Mouse (Mus musculus) regulatory T cell (primary cell): ENCODE data around the gene Sorbs2.

Experiments
- in situ Hi-C: fragments of 300-600 bp; cut with MboI, MseI; formaldehyde crosslinking; loops from one replicate; pipeline ENCODE4 v1.15.1; 2025; ENCODE audit warnings: high pct_unique_total_duplicates

Gene Sorbs2

DNA sequence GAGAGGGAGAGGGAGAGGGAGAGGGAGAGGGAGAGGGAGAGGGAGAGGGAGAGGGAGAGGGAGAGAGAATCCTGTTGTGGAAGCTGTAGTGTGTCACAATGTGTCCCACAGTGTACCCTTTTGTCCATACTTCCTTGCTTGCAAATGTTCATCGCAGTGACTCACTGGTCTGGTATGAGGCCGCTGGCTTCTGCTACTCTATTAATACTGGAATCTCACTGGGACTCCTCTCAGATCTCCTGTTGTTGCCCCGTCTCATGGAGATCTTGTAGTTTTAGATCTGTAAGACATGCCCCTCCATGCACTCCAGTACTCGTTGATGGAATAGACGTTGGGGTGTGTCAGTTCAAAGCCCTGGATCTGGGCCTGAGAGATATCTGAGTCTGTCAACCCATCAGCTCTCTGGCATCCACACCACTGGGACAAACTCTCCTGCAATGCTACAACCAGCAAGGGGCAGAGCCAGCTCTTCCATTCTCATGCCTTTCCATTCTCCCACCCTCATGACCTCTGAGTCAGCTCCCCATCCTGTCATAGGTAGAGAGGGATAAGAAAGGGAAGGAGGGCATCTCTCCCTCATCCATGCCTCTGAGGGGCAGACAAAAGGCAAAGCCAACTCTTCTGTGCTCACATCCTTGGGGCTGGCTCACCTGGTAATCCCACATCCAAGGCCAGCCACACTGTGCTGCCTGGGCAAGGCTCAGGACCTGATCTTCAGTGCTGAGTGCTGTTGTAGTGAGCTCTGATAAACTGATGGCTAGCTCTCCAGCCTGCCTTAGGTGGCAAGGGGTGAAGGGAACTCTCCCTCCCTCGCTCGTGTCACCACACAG is 72.3 kb downstream of the Sorbs2 start:
- in situ Hi-C loops: no loop called here

DNA sequence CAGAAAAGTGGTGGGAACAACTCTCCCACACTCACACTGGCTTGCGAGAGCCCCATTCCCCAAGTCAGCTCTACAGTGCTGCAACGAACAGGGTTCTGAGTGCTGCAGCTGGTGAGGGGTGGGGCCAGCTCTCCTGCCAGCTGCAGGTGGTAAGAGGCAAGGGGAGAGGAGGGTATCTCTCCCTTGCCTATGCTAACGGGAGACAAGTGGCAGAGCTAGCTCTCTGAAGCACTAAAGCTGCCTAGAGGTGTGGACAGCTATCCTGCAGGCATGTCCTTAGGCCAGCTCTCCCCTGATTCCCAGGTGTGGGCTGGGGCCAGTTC is 72.9 kb downstream of the Sorbs2 start:
- in situ Hi-C loops: no loop called here

DNA sequence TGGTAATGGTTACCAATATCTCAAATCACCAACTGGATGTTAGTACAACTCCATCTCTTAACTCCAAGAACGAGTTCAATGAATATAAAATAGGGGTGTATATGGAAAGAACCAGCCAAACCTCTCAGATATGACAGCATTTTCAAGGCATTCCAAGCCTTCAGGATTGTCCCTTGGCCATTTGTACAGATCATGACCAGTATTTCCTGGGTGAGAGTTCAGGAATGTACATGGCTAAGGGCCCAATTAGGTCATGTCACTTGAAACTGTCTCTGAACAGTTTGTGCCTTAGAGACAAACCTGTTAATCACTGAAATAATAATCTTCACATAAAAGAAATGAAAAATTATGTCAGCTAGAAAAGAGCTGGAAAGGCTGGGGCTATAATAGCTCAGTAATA is 76.3 kb downstream of the Sorbs2 start:
- in situ Hi-C loops: no loop called here

DNA sequence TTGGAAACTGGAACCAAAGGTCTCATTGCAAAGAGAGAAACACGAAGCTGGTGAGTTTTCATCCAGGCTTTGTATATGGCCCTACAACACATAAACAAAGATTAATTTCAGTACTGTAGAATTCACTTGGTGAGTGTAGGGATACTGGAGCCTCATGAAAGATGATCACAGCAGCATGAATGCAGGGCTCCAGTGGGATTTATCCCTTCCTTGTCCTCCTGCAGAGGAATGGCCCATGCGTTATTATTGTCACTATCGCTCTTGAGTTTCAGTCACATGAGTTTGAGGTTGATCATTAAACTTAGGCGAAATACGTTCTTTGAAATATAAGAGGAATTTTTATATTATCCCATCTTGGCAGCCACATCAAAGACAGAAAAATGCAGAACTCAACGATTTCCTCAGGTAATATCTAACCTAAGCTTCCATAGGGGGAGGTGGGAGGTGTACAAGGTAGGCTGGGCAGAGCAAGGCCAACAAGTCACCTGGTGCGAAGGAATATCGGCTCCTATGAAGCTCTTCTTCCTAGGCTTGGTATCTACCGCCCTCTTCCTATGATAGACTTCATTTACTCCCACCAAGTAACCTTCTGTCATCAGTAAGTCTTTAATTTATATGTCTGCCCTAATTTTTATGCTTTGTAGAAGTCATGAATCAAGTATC is 76.9 kb downstream of the Sorbs2 start:
- in situ Hi-C loops: no loop called here

DNA sequence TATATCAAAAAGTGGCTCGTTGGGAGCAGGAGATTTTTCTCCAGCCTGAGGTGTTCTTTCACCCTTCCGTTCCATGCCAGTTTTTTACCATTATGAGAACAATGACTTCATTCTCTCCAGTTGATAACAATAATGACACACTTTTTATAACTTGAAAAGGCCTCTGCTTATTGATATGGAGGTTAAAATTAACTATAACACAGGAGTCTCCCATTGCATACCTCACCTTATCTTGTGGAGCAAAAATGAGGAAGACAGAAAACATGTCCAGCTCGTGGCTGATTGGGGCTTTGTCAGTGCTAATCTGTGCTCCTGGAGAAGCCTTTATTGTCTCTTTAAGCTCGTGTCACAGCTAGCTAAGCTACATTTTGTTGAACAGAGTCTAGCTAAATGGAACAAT is 77.6 kb downstream of the Sorbs2 start:
- in situ Hi-C loops: no loop called here

DNA sequence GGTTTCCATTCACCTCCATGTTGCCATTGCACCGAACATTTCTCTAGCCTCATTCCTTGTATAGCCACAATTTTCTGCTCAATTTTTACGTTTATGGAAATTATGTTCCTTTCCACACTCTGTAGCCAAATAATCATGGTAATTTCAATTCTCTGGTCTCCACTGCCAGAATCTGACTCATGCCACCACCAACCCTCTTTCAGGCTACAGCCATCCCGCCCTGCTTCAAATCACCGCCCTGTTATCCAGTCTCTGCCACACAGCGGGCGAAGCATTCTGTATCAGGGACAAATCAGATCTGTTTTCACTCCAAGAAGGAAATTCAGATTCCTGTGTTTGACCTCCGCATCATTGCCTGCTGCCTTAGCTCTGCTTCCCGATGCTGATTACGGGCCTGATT is 79.4 kb downstream of the Sorbs2 start:
- in situ Hi-C loops: no loop called here

DNA sequence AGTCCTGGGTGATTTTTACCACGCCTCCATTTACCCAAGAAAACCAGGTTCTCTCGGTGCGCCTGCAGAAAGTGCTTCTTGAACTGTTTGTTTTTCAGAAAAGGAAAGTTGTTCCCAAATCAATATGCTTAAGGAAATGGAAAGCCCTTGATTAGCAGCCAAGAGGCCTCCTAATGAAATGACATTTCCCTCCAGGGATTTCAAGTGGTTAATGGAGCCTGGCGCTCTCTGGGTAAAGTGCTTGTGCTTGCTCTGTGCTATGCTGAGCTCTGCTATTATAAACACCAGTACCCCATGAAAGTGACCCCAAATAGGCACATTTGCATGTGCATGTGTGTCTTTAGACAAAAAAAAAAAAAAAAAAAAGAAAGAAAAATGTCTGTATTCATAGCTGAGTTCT is 84.3 kb downstream of the Sorbs2 start:
- in situ Hi-C loops: no loop called here

DNA sequence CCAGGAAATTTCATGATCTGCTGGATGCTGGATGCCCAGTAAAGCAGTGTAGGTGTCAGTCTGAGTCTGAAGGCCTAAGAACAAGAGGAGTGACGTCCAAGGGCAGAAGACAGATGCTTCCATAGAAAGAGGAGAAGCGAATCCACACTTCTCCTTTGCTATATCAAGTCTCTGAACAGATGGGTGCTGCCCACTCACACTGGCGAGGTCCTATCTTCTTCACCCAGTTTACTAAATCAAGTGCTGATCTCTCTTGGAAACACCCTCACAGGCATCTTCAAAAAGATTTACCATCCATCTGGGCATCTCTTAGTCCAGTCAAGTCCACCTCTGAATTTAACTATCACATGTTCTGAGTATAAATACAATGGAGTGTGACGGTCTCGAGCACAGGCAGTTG is 86.1 kb downstream of the Sorbs2 start:
- in situ Hi-C loops: no loop called here

DNA sequence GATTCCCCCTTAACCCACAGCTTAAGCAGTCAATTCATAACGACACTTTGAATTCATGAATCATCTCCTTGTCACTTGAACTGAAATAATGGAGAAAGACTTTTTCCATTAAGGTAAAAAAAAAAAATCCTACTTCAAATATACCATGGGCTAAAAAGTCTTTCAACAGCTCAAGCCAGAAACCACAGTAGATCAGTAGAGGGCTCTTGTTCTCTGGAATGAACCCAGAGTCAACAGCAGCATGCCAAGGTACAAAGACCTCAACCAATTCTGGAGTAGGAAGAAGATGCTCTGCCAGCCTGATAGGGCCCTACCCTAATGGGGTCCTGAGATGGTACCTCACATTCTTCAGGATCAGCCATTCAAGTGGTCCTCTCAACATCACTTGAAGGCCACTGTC is 88.4 kb downstream of the Sorbs2 start:
- in situ Hi-C loops: no loop called here

DNA sequence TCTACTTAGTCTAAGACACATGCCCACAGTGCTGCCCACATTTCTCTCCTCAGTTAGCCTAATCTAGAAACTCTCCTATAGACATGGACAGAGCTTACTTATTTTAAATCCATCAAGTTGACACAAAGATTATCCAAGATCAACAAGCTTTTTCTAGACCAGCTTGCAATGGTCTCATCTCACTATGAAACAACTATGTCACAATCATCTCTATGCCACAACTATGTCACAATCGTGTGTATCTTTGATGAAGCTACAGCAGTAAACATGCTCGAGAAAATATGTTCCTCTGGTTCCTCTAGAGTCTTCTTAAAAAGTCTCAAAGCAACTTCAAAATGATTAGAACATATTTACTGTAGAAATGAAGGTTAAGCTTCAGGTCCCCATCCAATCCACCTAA is 89.0 kb downstream of the Sorbs2 start:
- in situ Hi-C loops: no loop called here

DNA sequence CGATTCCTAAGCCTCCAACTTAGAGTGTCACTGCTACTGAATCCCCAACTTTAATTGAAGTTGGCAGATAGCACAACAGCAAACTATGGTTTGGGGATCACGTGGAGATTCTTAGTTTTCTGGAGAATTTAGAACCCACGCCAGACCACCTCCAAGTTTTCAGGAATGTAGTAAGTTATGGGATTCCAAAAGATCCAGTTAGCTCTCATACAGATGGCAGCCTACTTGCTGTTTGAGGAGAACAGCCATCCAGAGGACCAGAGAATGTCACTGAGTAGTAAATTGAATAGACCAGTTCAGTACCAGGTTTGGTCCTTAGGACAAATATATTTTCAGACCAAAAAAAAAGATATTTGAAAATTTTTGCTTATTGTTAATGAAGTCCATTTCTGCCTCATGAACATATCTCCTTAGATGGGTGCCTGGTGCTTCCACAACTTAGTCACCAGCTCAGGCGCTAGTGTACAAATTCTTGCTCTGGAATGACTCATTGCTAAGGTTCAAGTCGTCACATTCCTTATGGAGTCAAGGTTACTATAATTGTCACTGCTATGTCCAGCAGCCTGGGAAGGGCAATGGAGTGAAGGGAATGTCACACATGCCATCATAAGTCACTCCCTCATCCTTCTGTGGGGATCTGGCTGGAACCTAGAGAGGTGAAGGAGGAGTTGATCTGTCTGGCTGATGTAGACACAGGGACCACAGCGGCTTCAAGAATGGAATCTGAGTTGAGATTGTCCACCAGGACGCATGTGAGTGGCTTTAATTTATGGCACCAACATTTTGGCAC is 90.2 kb downstream of the Sorbs2 start:
- in situ Hi-C loops: no loop called here

DNA sequence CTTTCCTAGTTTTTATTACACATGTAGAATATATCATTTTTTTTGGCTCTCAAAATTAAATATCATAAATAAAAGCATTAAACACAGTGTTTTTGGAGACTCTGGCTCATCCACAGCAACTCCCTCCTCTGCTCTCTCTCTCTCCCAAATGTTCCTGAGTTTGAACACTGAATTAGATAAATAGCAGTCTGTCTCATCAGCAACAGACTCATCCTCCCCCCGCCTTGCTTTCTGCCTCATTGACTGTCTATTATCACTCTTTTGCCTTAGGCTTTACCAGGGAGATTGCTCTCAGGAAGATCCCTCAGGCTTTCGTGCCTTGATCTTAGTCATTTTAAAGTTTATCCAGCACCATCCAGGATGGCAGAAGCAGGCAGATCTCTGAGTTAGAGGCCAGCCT is 91.3 kb downstream of the Sorbs2 start:
- in situ Hi-C loops: no loop called here

DNA sequence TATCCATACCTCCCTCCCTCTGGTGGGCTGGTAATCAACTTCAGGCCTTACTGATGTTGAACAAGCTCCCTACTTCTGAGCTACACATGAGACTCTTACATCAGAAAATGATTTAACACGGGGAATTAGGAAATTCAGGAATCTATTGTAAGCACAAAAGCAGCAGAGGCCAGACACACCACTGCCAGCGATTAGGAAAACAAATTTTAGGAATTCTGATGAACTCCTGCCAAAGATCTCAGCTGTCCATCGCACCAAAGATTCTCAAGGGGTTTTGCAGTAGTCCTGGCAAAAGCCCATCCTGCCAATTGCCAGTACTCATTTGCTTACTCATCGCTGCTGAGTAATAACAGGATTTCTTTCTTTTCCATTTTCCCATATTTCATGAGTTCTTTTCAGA is 94.4 kb downstream of the Sorbs2 start:
- in situ Hi-C loops: no loop called here

DNA sequence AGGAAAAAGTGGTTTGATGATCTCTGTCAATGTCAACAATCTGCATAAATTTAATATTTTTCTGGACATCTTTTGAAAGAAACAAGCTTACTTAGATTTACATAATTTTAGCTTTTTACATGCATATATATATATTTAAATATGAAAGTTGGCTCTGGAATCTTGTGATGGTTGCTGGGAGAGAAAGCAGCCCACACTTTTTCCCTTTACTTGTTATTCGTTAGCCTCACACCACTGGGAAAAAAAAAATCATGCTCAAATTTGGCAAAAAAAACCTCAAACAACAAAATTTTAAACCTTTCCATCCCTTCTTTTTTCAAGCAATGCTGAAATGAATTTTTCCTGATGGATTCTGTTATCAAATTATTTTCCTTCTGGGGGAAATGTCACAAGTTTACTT is 97.8 kb downstream of the Sorbs2 start:
- in situ Hi-C loops: no loop called here

DNA sequence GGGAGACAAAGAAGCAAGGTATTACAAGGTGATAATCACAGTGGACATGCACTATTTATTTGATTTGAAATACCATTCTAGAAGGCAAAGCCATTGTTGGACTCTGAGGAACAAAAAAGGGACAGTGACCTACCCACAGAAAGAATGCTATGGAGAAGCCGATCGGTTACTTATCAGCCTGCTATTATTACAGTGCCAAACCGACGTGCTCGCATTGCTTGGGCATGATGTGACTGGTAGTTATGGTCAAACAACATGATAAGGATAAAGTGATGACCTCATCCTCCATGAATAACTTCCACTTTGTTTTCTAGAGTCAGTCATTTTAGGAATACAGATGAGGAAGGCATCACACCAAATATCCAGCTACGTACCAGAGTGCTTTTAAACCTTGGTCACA is 99.4 kb downstream of the Sorbs2 start:
- in situ Hi-C loops: no loop called here

DNA sequence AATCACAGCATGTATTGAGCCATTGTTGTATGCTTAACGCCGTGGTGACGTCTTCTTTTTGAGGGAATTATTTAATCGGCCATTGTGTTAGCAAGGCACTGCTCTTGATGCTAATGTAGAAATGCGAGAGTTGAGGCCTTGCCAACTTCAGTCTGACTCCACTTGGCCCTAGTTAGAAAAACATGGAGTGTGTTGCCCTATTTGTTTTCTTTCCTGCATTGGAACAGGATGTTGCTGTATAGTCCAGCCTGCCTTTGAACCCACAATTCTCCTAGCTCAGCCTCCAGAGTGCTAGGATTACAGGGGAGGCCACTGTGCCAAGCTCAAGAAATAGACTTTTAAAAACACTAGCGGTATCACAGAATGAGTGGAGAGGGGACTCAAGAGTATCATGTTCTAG is 100.8 kb downstream of the Sorbs2 start:
- in situ Hi-C loops: no loop called here

DNA sequence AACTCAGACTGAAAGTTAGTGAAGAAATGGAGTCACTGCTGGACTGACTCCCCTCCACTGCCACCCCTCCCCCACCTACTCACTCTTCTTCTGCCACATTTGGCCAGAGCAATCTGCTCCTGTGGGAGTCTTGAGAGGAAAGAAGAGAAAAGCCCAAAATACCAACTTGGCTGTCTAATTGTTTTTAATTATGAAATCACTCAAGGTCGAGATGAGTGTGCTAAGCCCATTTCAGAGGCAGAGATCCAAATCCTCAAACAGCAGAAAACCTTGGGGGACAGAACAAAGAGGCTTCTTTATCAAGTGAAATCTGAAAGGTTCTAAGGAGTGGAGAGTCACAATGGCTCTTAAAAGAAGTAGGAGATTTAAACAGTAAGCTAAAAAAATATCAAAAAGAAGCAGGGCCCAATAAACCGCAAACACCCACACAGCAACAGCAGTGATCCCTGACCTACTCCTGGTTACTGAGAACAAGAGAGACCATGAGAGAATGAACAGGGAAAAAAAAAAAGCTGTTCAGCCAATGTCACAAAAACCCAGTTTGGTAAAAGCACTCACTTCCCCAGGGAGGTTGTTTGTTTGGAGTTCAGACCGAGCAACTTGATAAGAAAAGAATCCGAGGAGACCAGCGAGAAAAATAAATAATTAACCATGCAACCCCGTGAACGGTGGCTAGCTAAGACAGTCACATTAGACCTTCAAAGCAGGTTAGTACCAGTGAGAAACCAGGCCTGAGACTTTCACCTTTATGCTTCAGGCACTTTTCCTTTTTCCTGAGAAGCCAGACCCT is 103.0 kb downstream of the Sorbs2 start:
- in situ Hi-C loops: no loop called here

DNA sequence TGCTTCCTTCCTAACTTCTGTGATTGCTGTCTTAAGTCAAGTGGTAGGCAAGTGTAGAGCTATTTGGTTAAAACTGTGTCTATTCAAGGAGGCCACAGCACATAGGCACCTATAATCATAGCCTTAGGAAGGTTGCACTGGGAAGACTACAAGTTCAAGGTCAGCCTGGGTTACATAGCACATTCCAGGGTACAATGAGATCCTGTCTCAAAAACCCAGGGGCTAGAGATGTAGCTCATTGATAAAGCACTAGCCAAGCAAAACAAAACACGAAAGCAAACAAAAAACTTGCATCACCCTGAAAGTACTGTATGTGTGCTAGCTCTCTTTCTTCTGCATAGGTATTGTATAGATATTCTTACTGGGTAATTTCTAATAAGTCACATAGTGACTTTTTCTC is 103.7 kb downstream of the Sorbs2 start:
- in situ Hi-C loops: no loop called here

DNA sequence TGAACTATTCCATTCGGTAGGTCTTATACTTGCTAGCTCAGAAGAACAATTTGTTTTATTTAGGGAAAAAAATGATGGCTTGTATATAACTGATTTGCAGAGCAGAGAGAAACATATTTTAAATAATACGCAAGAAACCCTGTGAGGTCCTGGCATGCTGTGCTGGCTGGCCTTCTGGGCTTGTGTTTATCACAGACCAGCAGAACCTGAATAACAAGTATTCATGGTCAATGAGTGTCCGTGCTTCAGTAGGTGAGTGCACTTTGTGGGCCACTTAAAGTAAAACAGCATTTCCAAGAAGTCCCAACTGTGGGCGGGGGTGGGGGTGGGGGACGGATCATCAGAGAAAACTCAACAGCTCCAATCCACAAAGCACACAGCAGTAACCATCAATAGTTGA is 107.0 kb downstream of the Sorbs2 start:
- in situ Hi-C loops: no loop called here

DNA sequence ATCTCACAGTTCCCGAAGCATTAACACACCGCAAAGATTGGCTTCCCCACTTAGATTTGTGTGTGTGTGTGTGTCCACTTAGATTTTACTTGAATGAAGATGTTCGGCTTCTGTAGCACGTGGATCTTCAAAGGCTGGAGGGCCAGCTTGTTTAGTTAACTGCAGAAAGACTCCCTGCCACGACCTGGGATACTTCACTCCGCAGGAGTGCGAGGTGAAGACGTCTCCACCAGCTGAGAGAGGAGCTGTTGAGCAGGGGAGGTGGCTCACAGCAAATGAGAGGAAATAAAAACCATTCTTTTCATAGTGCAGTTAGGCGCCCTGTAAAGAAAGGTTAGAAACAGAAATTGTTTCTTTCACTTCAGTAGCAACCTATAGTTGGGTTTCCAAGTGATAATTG is 107.5 kb downstream of the Sorbs2 start:
- in situ Hi-C loops: no loop called here

DNA sequence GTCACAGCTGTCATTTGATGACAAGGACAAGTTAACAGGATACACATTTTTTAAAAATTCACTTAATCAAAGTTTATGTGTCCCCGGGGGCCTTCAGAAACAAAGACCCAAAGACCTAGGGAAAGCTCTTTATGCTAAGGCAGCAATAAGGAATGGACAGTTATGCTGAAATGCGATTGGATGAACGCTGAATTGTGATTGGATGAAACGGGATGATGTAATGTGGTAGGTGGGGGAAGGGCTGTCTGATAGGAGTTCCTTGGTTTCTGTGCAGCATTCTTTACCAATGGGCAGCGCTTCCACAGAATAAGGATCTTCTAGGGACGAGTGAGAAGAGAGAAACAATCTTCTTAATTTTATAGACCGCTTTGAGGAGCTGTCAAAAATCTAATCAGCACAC is 108.0 kb downstream of the Sorbs2 start:
- in situ Hi-C loops: no loop called here

DNA sequence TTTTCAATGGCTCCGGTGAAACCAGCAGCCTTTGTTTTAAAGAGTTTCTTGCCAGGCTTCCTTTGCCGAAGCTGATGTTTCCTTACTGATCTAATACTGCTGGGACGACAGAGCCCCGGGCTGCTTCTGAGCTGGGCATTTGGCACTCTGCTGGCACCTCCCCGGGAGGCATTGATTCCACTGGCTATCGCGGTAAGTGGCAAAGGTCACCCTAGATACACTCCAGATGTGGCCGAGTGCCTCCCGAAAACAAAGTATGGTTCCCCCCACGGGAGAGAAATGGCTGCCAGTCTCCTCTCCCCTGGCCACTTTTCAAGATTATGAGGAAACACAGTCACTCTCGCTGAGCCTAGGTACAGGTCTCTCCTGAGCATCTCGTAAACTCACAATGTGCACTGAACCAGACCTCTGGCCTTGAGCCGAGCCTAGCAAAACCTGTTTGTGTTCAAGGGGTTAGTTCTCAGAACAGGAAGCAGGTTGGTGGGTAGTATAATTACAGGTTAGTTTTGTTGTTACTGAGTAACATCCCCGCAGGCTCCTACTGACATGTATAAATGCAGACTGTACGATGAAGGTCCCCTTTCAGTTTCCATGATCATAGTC is 114.1 kb downstream of the Sorbs2 start:
- in situ Hi-C loops: no loop called here
